Mouse (Mus musculus) liver, embryonic 16.5 days (tissue): ENCODE results near the gene Tmem229a. TPM values are rescaled to one million over a fixed set of nuclear protein-coding genes. Genes with fewer than 3 reads are reported as not detected.

Experiments used
- ATAC-seq: fragments of 200-750 bp; cut with Nextera tagmentation; 2 replicates; pipeline ENCODE4 v1.8.0; 2017; ENCODE audit warnings: low read depth, mild to moderate bottlenecking, moderate number of reproducible peaks, moderate library complexity
- H3K27ac ChIP-seq: fragments of 300-500 bp; sonication (generic); 2 replicates; pipeline ENCODE4 v1.5.1; 2014; ENCODE audit warnings: mild to moderate bottlenecking, low read length
- H3K27me3 ChIP-seq: fragments of 300-500 bp; sonication (generic); 2 replicates; pipeline ENCODE4 v1.6.1; 2014; ENCODE audit warnings: low read depth, low read length, mixed read lengths; ENCODE audit not compliant: control insufficient read depth, insufficient read depth
- H3K36me3 ChIP-seq: fragments of 300-500 bp; sonication (generic); 2 replicates; pipeline ENCODE4 v1.6.1; 2014; ENCODE audit warnings: mild to moderate bottlenecking; ENCODE audit not compliant: control insufficient read depth, insufficient read depth
- H3K4me1 ChIP-seq: fragments of 300-500 bp; sonication (generic); 2 replicates; pipeline ENCODE4 v1.6.1; 2014; ENCODE audit warnings: low read depth, low read length, mixed read lengths; ENCODE audit not compliant: control insufficient read depth
- H3K4me2 ChIP-seq: fragments of 300-500 bp; sonication (generic); 2 replicates; pipeline ENCODE4 v1.6.1; 2014; ENCODE audit warnings: low read depth, low read length, mixed read lengths
- H3K4me3 ChIP-seq: fragments of 300-500 bp; sonication (generic); 2 replicates; pipeline ENCODE4 v1.5.1; 2014; ENCODE audit warnings: low read depth, mild to moderate bottlenecking, low read length
- H3K9ac ChIP-seq: fragments of 300-500 bp; sonication (generic); 2 replicates; pipeline ENCODE4 v1.6.1; 2014; ENCODE audit warnings: low read depth, low read length
- H3K9me3 ChIP-seq: fragments of 300-500 bp; sonication (generic); replicated peaks from 2 replicates; pipeline ENCODE4 v1.6.1; 2016; ENCODE audit warnings: low read length; ENCODE audit not compliant: control insufficient read depth
- WGBS: fragments of 180-500 bp; shearing (Covaris S2); extraction: QIAGEN DNeasy Blood & Tissue Kit; methylation state at CpG from one replicate; pipeline ENCODE4 v1.1.7; 2014; ENCODE audit not compliant: insufficient replicate concordance; 5-methylcytosine and 5-hydroxymethylcytosine counted together
- polyA plus RNA-seq: library from polyadenylated mRNA; unstranded; fragments of >200 nt; fragmentation: Nextera tagmentation; extraction: Ambion mirVana; gene quantifications from 2 replicates; pipeline ENCODE4 v1.2.1, GENCODE M21; 2015

Gene Tmem229a
- polyA plus RNA-seq, 1 experiment from 2014 or later, result 0.12 TPM

DNA sequence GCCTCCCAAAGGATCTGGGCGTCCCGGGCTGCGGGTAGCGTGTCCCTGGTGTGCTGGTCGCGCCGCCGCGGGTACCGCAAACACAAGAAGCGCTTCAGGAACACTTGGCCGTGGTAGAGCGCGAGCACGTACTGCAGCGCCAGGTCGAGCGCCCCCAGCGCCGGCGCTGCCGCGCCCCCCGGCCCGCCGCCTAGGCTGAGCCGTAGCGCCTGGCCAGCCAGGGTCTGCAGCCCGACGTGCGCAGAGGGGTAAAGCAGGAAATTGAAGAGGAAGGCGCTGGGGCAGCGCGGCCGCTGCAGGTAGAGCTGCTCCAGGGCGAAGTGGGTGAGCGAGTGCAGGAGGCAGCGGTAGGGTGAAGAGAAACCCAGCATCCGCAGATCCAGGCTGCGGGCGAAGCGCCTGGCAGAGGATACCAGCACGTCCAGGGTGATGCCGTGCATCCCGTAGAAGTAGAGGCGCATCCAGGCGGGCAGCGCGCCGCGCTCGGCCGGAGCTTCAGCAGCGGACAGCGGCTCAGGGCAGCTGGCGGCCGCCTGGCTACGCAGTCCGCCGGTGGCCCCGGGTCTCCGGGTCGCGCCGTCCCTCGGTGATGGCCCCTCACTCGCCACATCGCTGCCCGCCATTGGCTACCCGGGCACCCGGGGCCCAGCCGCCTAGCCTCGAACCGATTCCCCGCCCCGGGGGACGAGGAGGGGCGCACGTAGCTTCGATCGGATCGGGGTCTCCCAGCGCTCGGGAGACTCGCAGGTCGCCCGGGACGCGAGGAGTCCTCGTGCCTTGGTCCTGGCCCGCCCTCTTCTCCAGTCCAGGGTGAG, 759 bp downstream of the Tmem229a start:
- Histone ChIP-seq H3K4me3 (peak overlapping the region; percentile 51), H3K4me1 (no peaks in the 10 kb centered on the region; the same call in 1 of the 2 replicates), H3K4me2 (peak overlapping the region; percentile 66), H3K27me3 (peaks cover 26% of the 10 kb centered on the region), H3K27ac (no peak overlapping the region), H3K36me3 (no peaks in the 10 kb centered on the region), H3K9ac (no peak overlapping the region), H3K9me3 (no peaks in the 10 kb centered on the region)
- ATAC-seq, result peak; percentile 32; the same call in 1 of the 2 replicates
- WGBS, result under 1% methylated on average over 86 of the region's 91 CpGs

DNA sequence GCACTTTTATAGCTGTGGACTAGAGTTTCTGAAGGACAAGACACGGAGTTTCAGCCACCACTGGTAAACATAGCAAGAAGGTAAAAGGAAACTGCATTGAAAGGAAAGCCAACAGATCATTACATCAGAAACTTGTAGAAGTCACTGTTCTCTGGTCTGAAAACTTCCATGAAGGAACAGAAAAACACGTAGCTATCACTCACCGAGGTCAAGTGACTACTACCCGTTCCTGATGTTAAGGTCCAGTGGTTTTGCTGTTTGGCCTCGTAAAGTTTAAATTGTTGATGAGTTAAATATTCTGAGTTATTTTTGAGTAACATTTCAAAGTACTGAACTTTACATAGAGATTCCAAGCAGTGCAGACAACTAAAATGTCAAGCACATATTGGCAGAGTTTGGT, 2.0 kb downstream of the Tmem229a start:
- 53% methylated on average over 5 of the region's 5 CpGs for WGBS

DNA sequence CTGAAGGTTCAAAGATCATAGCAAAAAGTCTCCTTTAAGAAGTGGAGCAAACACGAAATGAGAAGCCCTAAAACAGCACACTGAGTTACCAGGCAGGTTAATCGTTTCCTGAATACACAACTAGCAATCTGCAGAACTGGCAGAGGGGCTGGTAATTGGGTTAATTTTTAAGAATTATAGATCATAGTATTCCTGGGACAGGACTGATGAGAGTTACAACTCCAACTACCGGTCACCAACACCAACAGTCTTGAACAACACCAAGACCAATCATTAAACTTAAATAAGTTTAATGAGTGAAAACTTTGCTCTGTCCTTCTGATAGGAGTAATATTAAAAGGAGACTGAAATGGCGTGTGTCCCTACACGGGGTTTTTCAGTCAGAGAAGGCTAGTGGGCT, 3.8 kb downstream of the Tmem229a start:
- H3K9ac ChIP-seq, result no peak overlapping the region
- H3K4me3 ChIP-seq, result no peak overlapping the region
- H3K9me3 ChIP-seq, result no peaks in the 10 kb centered on the region
- no peak for ATAC-seq
- no peaks in the 10 kb centered on the region; the same call in 1 of the 2 replicates for H3K4me1 ChIP-seq
- WGBS, result 55% methylated on average over 5 of the region's 5 CpGs
- H3K27ac ChIP-seq, result no peak overlapping the region
- no peak overlapping the region for H3K4me2 ChIP-seq
- H3K36me3 ChIP-seq, result no peaks in the 10 kb centered on the region
- peaks cover 26% of the 10 kb centered on the region for H3K27me3 ChIP-seq

More for the DNA sequence above, 2.0 kb downstream of the Tmem229a start:
- no peak overlapping the region for H3K27ac ChIP-seq
- H3K27me3 ChIP-seq, result peaks cover 26% of the 10 kb centered on the region
- H3K4me1 ChIP-seq, result no peaks in the 10 kb centered on the region; the same call in 1 of the 2 replicates
- ATAC-seq, result no peak
- H3K4me2 ChIP-seq, result no peak overlapping the region
- H3K9ac ChIP-seq, result no peak overlapping the region
- H3K4me3 ChIP-seq, result no peak overlapping the region
- H3K9me3 ChIP-seq, result no peaks in the 10 kb centered on the region
- H3K36me3 ChIP-seq, result no peaks in the 10 kb centered on the region

DNA sequence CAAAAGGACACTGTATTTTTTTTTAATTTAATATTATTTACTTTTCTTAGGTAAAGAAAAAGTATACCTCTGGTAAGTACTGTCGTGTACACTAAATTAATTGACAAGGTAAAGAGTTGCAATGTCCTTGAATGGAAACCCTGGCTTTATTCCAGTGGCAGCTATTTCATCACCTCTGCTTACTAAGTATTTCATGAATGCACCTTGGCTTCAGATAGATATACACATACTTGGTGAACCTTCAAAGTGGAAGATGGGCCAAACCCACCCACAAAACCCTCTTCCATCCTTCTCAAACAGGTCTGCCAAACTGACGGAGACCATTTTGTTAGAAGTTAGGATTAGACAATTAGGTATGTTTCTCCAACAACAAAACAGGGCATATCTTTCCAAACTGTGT, 5.4 kb downstream of the Tmem229a start:
- 71% methylated on average over 2 of the region's 2 CpGs for WGBS
- Histone ChIP-seq H3K4me3 (no peak overlapping the region), H3K36me3 (no peaks in the 10 kb centered on the region), H3K9ac (no peak overlapping the region), H3K27ac (no peak overlapping the region), H3K4me2 (no peak overlapping the region), H3K27me3 (peaks cover 17% of the 10 kb centered on the region), H3K9me3 (no peaks in the 10 kb centered on the region), H3K4me1 (no peaks in the 10 kb centered on the region)
- ATAC-seq, result no peak

DNA sequence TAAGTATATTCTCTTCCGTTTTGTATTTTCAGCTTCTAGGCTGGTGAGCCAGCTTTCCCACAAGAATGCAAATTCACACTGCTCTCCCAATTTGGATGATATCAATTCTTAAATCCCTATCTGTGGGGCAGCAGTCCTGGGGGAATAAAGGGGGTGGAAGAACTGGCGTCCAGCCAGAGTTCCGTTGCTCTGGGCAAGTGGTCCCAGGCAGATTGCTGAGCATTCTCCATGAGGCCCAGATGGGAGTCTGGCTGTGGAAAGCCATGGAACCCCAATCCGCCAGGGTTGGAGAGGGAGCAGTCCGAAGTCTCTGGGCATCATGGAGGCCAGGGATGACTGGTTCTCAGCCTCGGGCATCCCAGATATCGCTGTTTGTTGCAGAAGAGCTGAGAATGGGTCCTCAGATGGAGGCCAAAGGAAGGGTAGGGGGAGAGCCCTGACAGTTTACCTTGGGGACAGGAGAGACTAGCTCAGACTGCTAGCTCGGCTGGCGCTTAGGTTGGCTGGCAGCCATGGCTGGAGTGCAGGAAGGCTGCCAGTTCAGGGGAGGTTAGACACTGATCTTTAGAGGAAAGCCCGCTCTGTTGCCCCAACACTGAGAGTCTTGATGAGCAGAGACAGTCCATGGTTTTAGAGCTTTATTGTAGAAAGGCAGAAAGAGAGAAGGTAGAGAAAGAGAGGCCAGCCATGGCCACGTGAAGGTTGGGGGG, 30.9 kb downstream of the Tmem229a start:
- Histone ChIP-seq H3K4me1 (no peaks in the 10 kb centered on the region), H3K27me3 (no peaks in the 10 kb centered on the region), H3K9ac (no peak overlapping the region), H3K27ac (no peak overlapping the region), H3K9me3 (0 out of 2 replicates have a peak, but pooled peaks cover 2% of the 10 kb centered on the region), H3K36me3 (no peaks in the 10 kb centered on the region), H3K4me2 (no peak overlapping the region), H3K4me3 (no peak overlapping the region)
- no peak for ATAC-seq
- WGBS, result 72% methylated on average over 11 of the region's 11 CpGs

DNA sequence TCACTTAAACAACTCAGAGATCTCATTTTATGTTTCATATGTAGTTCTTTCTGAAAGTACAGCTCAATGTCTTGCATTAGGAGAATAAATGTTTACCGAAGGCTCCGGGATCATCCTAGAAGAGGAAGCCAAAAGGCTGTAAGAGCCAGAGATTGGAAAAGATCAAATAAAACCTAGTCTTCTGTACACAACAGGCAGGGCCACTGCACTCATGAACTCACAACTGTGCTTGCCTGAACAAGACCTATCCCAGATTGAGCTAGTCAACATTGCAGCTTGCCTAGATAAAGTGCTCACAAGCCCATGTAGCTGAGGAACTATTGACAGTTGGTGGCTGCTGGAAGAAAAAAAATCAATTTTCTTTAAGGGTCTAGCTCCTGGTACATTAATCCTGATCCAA, 42.5 kb downstream of the Tmem229a start:
- Histone ChIP-seq H3K4me1 (no peaks in the 10 kb centered on the region), H3K4me2 (no peak overlapping the region), H3K27me3 (no peaks in the 10 kb centered on the region), H3K36me3 (no peaks in the 10 kb centered on the region), H3K9ac (no peak overlapping the region), H3K27ac (no peak overlapping the region), H3K9me3 (no peaks in the 10 kb centered on the region), H3K4me3 (no peak overlapping the region)
- no peak for ATAC-seq
- 66% methylated on average over 2 of the region's 2 CpGs for WGBS

DNA sequence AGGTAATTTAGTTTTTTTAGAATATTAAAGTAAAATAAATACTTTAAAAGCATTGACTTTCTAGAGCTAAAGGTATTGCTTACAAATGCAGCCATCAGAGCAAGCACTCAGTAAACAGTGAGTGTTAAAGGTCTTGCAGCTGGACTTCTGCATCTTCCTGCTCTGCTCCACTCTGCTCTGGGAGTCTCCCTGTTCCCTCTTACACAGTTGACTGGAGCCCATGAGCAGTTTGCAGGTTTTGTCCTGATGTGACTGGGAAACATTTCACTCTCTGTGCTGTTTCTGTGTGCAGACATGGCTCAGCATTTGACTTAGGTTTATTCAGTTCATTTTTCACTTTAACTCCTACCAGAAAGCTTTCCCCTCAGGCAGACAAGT, 45.4 kb downstream of the Tmem229a start:
- Histone ChIP-seq H3K27me3 (no peaks in the 10 kb centered on the region), H3K4me1 (no peaks in the 10 kb centered on the region), H3K4me2 (no peak overlapping the region), H3K36me3 (no peaks in the 10 kb centered on the region), H3K9ac (no peak overlapping the region), H3K27ac (no peak overlapping the region), H3K4me3 (no peak overlapping the region), H3K9me3 (no peaks in the 10 kb centered on the region)
- ATAC-seq, result no peak

DNA sequence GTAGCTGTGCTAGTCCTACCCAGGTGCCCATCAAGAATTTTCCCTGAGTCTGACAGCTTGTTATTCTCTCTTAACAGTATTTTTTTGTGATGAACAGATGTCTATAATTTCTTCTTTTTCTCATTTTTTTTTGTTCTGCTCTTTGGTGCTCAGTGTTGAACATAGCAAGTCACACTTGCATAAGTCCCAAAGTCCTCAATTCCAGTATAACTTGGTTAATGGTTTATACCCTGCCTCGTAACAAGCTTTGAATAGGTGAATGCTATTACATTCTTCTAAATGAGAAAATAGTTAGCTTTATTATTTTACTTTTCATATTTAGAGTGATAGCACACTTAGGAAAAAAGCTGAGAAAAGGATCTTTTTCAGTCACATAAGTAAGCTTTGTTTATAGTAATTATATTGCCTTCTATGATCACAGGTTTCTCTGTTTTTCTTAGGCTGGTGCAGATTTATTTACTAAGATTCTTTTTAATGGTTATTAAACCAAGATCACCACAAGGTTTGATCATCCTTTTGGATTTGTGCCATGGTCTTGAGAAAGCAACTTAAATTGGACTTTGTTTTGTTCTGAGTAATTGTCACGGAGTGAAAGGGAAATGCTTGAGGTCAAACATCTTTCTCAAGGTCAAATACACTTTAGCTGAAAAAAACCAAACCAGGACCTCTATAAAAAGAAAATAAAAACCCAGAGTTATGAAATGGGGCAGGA, 45.9 kb downstream of the Tmem229a start:
- no peak for ATAC-seq
- Histone ChIP-seq H3K4me1 (no peaks in the 10 kb centered on the region), H3K9ac (no peak overlapping the region), H3K9me3 (no peaks in the 10 kb centered on the region), H3K4me2 (no peak overlapping the region), H3K4me3 (no peak overlapping the region), H3K27ac (no peak overlapping the region), H3K36me3 (no peaks in the 10 kb centered on the region), H3K27me3 (no peaks in the 10 kb centered on the region)
- WGBS, result 43% methylated on average over 2 of the region's 2 CpGs

DNA sequence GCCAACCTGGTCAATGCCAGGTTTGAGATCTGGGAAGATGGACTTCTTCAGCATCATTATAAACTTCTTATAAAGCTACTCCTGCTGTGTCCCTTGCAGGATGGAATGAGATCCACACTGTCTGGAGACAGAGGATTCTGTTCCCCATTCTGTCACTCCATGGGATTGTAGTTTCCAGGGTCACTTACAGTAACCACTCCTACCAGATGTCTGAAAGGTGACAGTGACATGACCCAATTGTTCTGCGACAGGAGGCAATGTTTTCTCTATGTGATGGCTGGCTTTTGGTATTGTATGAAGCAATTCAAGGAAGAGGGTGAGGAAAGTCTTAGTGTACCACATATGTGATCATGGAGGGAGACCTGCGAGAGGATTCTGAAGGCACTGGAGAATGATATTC, 48.3 kb downstream of the Tmem229a start:
- WGBS, result 56% methylated on average over 2 of the region's 2 CpGs

More for the DNA sequence above, 48.3 kb downstream of the Tmem229a start:
- Histone ChIP-seq H3K4me3 (no peak overlapping the region), H3K9ac (no peak overlapping the region), H3K27ac (no peak overlapping the region), H3K4me2 (no peak overlapping the region), H3K27me3 (no peaks in the 10 kb centered on the region), H3K36me3 (no peaks in the 10 kb centered on the region), H3K9me3 (no peaks in the 10 kb centered on the region), H3K4me1 (no peaks in the 10 kb centered on the region)
- no peak for ATAC-seq
